Mouse (Mus musculus) B cell, adult 62 days (primary cell): ENCODE data around the gene Znfx1. TPM values are rescaled to one million over a fixed set of nuclear protein-coding genes. Genes with fewer than 3 reads are reported as not detected.

Source experiments
- total RNA-seq: library from RNA; stranded (reverse); gene quantifications from 4 replicates; pipeline ENCODE4 v1.2.4, GENCODE M21; 2023

Gene Znfx1
- total RNA-seq, result 60.2 to 63.7 TPM (median 62.6 TPM) in 4 replicates

DNA sequence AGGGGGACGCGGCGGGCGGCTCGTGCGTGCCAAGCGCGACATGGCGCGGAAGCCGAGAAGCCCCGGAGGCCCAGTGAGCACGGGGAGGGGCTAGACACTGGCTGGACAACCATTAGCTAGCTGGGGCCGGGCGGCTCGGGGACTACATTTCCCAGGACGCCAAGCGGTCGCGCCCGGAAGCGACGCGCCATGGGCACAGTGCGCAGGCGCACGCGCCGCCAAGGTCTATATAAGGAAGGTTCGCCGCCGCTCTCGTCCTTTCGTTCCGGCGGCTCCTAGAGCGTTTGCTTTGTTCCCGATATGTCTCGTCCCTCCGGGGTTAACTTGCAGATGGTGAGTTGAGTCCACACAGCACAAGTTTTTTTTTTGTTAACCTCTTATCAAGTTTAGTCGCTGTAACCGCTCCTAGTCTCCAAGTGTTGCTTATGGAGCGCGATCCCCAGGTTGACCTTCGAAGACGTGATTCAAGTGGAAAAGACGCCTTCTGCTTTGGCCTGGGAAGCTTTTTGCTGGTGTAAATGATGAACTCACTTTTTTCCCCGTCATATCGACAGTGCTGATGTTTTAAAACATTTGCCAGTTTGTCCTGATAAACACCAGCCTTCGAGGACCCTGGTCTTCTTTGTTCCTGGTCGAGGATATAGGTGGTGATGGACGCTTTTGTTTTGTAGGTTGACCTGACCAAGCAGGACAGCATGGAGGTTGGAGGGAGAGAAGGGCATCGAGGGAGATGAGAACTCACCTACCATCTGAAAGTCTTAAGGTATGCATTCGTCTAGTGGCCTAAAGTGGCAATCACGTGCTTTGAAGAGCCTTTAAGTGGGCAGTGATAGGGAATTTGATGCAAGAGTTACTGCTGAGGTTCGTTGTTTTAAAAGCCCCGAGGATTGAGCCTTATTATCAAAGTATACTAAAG is at the start of gene Znfx1:
TSS of gene Znfx1 (minus strand) at position 51 of the 916 bp plus-strand sequence.

DNA sequence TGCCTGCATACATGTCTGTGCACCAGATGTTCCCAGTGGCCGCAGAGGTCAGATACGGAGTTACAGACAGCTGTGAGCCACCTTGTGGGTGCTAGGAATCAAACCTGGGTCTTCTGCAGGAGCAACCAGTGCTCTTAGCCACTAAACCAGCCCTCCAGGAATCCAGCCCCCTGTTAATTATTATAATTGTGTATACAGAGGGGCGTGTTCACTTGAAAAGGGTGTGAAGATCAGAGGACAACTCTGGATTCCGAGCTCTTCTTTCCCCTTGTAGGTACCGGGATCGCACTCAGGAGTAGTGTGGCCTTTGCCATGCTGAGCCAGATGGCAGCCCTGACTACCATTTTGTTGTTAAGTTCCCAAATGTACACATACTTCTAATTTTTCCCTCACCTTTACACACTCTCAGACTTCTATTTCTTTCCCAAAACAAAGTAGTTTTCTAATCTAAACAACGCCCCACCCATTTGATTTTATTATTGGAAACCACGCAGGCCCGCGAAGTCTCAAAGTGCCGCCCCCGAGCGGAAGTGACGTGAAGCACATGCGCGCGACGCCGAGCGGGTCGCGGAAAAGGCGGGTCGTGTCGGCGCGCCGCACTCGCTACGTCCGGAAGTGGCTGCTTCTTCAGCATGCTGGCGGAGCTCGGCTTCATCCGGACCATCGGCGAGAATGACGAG is 48.0 kb downstream of the Znfx1 start, which contains the start of gene Ddx27:
TSS of gene Ddx27 (plus strand) at position 492 of the 680 bp plus-strand sequence.

DNA sequence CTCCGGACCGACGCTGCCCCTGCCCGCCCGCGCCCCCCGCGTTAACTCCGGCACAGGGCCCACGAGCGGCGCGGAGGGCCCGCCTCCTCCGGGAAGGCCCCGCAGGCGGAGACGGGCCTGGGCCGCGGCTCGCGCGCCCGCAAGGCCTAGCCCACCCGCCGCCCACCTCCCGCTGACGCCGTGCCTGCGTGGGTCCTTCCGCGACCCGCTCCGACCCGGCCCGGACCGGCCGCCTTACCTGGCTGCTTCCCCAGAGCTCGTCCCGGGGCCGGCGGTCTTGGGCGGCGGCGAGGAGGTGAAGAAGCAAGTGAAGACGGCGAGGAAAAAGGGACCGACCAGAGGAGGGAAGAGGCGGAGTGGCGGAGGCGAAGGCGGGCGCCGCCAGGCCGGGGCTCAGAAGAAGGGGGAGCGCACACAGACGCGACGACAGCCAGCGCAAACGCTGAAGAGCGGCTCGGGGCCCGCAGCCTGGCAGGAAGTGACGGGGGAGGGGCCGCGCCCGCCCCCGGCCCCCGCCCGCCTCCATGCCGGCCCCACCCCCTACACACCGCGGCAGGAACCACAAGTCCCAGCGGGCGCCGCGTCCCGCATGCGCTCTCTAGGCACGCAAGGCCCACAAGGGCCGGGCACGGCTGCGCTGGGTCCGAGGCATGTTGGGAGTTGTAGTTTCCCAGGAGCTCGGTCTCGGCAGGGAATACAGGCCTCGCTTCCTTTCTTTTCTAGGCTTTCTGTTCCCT is 66.9 kb downstream of the Znfx1 start, which contains the start of gene Stau1:
TSS of gene Stau1 (minus strand) at position 504 of the 737 bp plus-strand sequence.

Other genes starting within 250 kb of the Znfx1 start
- gene Cse1l, start 157.0 kb downstream of the Znfx1 start, total RNA-seq, result 81.3 to 96.0 TPM (median 89.8 TPM) in 4 replicates
- 68.6 to 79.5 TPM (median 75.2 TPM) in 4 replicates for gene Stau1, start 66.7 kb downstream of the Znfx1 start, total RNA-seq
- 91.5 to 110 TPM (median 97.4 TPM) in 4 replicates for gene Ddx27, start 47.8 kb downstream of the Znfx1 start, total RNA-seq
- gene Kcnb1, start 127.1 kb upstream of the Znfx1 start, total RNA-seq, result 5.6 to 7.6 TPM (median 7.2 TPM) in 4 replicates
- gene Ptgis, start 177.6 kb upstream of the Znfx1 start, total RNA-seq, result 0.31 to 0.33 TPM in 2 of 4 replicates, not detected in the others